Mouse (Mus musculus) urinary bladder, adult 18-20 months (tissue): ENCODE data around the gene Cdrt4.

Experiments used
- DNase-seq, 2 experiments: peaks; one replicate each; pipeline ENCODE4 v3.0.0; 2022; ENCODE audit warnings: low spot score in 2 of 2, mixed read lengths in 2 of 2

The Cdrt4 gene

GRCm38 (mm10) chr11:62943538-62943937, 7.5 kb upstream of the Cdrt4 start:
- DNase-seq = no peak

- no peak for DNase-seq
Observed at GRCm38 (mm10) chr11:62945514-62945913, 5.5 kb upstream of the Cdrt4 start.

DNA sequence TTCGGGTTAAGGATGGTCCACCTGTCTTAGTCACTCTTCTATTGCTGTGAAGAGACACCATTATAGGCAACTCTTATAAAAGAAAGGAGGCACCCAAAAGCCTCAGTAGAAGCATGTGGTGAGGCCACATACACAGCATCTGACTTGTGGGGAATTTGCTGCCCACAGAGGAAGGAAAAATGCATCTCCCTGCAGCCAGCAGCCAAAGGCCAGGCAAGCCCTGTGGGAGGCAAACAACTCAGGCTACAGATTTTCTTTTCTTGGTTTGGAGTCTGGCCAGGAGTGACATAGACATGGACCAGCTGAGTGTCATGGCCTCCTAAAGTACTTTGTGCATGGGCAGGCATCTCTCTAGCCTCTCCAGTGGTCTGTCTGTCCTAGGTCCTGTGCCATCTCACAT, 1.4 kb upstream of the Cdrt4 start:
- no peak for DNase-seq

DNA sequence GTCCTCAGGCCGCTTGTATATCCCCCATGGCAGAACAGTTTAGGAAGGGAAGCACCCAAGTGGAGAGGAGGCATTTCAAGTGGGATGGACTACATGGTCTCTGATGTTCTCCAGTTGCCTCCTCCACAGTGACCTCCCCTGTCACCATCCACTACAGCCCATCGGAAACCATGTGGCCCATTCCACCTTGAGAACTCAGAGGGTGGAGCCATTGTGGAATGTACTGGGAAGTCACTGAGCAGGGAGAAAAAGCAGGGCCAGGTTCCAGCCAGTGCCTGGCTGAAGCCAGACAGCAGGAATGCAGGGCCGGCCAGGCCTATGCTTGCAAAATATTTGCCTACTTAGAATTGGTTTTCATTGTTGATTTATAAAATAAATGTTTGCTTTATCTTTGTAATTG, 3.8 kb downstream of the Cdrt4 start:
- no peak for DNase-seq

GRCm38 (mm10) chr11:62955186-62955585, 4.2 kb downstream of the Cdrt4 start:
- DNase-seq = no peak

DNA sequence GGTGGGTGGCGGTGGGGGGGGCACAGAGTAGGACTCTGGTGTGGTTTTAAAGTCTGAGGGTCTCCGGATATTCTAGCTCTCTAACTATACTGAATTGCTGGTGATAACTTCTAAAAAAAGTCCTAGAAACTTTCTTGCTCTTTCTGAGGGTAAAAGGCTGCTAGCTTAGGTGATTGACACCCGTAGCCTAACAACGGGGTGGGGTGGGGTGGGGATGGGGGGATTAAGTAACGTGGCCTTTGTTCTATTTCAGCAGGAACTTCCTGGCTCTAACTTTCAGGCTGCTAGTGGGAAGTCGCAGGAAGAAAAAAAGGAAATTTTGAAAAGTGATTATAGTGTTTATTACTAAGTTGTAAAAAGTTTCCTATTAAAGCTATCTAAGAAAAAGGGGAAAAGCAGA, 4.8 kb downstream of the Cdrt4 start:
- no peak for DNase-seq

DNA sequence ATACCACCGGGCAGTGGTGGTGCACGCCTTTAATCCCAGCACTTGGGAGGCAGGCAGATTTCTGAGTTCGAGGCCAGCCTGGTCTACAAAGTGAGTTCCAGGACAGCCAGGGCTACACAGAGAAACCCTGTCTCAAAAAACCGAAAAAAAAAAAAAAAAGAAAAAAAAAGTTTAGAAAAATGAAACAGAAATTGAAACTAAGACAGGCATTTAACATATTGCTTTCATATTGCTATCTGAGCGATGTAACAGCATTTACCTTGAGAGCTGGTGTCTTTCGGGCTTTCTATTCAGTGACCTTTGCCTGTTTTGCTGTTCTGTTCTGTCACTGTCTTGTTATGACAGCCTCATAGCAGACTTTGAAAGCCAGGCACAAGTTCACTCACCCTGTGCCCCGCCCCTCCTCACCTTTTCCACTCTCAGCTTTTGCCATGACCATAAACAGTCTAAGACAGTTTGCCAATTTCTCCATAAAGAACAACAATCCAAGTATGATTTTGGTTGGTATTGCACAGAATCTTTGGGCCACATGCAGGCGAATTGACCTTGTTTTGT, 6.7 kb downstream of the Cdrt4 start:
- no peak for DNase-seq

GRCm38 (mm10) chr11:62963292-62963691, 12.3 kb downstream of the Cdrt4 start:
- no peak for DNase-seq

DNA sequence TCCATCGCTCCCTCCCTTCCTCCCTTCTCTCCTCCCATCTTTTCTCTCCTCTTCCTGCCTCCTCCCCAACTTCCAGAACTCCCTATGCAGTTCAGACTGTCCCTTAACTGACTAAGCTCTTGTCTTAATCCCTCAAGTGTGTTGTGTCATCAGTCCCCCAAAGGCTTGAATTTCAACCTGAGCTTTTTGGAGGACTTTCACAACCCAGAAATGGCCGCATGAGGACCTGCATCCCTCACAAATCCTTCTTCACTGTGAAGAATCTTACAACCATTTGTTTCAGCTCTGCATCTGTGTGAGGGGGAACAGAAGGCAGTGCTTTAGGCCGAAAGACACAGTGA, 15.4 kb downstream of the Cdrt4 start:
- DNase-seq = no peak

DNA sequence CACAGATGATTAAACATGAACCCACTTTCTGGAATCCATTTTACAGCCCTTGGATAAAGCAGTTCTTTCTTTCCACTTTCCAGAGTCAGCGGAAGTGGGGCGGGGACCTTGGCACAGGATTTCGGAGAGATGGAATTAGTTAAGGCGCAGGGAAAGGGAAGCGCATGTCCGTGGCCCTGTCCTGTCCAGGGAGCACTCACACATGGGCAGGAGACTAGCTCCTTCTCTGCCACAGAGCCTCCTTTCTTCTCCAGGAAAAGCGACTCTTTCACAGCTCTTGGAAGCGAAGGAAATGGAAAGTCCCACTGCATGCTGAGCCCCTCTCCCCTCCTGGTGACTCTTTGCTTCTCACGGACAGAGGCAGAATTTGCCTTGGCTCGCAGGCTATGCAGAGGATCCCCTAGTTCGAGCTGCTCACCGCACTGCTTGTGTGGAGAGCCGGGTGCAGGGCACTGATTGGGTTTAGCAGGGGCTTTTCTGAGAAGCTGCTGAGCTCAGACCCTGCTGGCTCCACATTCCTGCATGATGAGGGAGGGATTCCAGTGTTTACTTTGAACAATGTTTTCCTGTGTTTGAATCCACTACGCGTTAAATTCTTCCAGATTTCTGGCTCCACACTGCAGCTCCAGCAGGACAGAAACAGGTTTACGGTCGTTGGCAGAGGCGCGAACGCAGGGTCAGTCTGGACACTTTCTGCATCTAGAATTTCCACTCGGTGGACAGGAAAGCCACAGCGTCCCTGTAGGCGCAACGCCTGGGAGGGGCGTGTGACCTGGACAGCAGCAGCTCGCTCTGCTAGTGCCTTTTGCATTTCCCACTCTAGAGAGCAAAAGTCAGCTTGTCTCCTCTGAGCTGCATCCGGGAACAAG, 16.0 kb downstream of the Cdrt4 start:
- DNase-seq = peak in 1 of 2 experiments; percentile 50

DNA sequence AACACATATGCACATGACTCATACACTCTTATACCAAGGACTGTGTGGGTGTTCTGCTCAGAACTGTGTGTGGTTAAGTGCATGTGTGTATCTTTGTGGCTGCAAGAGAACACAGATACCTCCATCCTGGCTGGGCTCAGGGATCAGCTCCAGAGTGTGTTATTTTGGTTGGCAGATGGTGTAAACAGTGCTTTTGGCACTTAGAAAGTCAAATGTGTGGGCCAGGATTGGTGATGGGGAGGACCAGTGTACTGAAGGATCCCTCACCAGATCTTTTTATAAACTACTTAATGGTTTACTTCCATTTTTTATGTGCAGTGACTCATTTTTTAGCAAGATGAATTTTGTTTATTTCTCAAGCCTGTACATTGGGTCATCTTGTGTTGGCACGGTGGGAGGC, 26.2 kb downstream of the Cdrt4 start:
- DNase-seq = no peak

- DNase-seq = no peak
Observed at GRCm38 (mm10) chr11:62978886-62979285, 27.9 kb downstream of the Cdrt4 start.

- no peak for DNase-seq
Observed at GRCm38 (mm10) chr11:62981729-62982128, 30.7 kb downstream of the Cdrt4 start.

GRCm38 (mm10) chr11:62983793-62984192, 32.8 kb downstream of the Cdrt4 start:
- DNase-seq = no peak

DNA sequence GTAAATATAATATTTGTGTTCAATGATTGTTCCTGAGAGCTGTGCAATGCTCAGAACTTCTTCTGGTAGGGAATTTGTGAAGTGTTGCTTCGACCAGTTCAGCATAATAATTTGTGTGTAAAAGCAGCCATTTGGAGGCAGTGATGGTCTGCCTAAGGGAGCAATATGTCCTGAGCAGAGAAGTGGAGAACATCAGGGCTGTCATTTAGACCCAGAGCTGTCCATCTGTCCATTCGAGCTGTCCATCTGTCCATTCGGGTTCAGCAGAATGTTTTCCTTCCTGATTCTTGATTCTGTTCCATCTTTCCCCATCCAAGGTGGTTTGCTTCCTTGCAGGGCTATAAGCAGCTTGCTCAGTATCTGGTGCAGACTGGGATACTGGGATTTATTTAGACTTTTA, 33.4 kb downstream of the Cdrt4 start:
- DNase-seq = no peak

GRCm38 (mm10) chr11:62985075-62985474, 34.1 kb downstream of the Cdrt4 start:
- no peak for DNase-seq

DNA sequence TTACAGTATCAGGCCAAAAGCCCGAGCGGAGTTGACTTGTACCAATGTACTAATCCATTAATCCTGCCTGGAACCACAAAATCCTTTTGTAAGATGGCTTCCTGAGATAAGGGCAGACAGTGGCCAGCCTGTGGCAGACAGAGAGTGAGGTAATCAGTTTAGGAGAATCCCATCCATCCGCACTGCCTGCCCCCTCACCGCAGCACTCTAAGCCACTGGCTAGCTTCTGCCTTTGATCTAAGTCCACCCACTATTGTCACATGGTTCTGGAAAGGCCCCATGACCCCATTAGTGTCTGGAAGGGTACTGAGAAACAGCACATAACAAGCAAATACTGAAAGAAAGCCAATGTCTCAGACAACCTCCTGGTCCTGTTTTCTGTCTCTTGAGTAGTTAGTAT, 35.6 kb downstream of the Cdrt4 start:
- no peak for DNase-seq

DNA sequence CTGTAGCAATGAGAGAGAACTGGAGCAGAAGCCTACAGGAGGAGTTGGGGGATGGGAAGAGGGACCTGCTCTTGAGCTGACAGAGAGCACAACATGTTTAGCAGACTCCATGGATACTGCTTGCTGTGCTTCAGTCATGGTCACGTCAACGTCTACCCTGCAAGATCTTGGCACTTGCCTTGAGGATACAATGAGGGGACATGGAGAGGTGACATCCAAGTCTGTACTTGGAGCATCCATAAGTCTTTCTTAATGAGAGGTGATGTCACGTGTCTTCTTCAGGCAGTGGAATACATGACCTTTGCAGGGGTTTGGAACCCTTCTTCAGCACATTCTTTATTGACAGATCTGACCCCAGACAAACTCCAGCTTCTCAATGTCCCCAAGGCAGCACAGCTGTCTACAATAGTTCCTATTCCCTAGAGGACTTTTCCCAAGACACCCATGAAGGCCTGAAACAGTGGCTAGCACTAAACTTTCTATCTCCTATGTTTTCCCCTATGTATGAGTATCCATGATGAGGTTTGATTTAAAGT, 39.2 kb downstream of the Cdrt4 start:
- DNase-seq = no peak

GRCm38 (mm10) chr11:62990811-62991210, 39.8 kb downstream of the Cdrt4 start:
- no peak for DNase-seq

GRCm38 (mm10) chr11:62992545-62993242, 41.7 kb downstream of the Cdrt4 start:
- no peak for DNase-seq

GRCm38 (mm10) chr11:62995066-62995754, 44.2 kb downstream of the Cdrt4 start:
- DNase-seq = no peak
